Mouse (Mus musculus) limb, embryonic 14.5 days (tissue): ENCODE results near the gene Camk1g. TPM values are rescaled to one million over a fixed set of nuclear protein-coding genes. Genes with fewer than 3 reads are reported as not detected.

Source experiments
- ATAC-seq: fragments of 200-750 bp; cut with Nextera tagmentation; 2 replicates; pipeline ENCODE4 v1.8.0; 2017; ENCODE audit warnings: low read depth, moderate number of reproducible peaks, moderate TSS enrichment; ENCODE audit not compliant: low FRiP score
- DNase-seq: peaks from one replicate; pipeline ENCODE4 v3.0.0-alpha.2; 2015; ENCODE audit warnings: low spot score
- H3K27ac ChIP-seq: fragments of 300-500 bp; sonication (generic); replicated peaks from 2 replicates; pipeline ENCODE4 v1.5.1; 2014; ENCODE audit warnings: low read depth, mild to moderate bottlenecking, low read length, moderate library complexity, mixed read lengths
- H3K27me3 ChIP-seq: fragments of 300-500 bp; sonication (generic); 2 replicates; pipeline ENCODE4 v1.6.1; 2014; ENCODE audit warnings: low read length, mixed read lengths; ENCODE audit not compliant: control insufficient read depth, insufficient read depth
- H3K36me3 ChIP-seq: fragments of 300-500 bp; sonication (generic); 2 replicates; pipeline ENCODE4 v1.6.1; 2014; ENCODE audit warnings: mild to moderate bottlenecking, low read length, moderate library complexity, mixed read lengths; ENCODE audit not compliant: control insufficient read depth, insufficient read depth
- H3K4me1 ChIP-seq: fragments of 300-500 bp; sonication (generic); 2 replicates; pipeline ENCODE4 v1.6.1; 2014; ENCODE audit warnings: antibody characterized with exemption, low read length, mixed read lengths; ENCODE audit not compliant: control insufficient read depth, insufficient read depth
- H3K4me2 ChIP-seq: fragments of 300-500 bp; sonication (generic); replicated peaks from 2 replicates; pipeline ENCODE4 v1.6.1; 2014; ENCODE audit warnings: low read depth, mild to moderate bottlenecking, low read length, moderate library complexity; ENCODE audit not compliant: severe bottlenecking
- H3K4me3 ChIP-seq: fragments of 300-500 bp; sonication (generic); replicated peaks from 2 replicates; pipeline ENCODE4 v1.5.1; 2014; ENCODE audit warnings: low read length
- H3K9ac ChIP-seq: fragments of 300-500 bp; sonication (generic); 2 replicates; pipeline ENCODE4 v1.6.1; 2014; ENCODE audit warnings: mild to moderate bottlenecking, low read depth, low read length, moderate library complexity; ENCODE audit not compliant: severe bottlenecking
- H3K9me3 ChIP-seq: fragments of 300-500 bp; sonication (generic); 2 replicates; pipeline ENCODE4 v1.6.1; 2016; ENCODE audit warnings: low read length; ENCODE audit not compliant: control insufficient read depth
- POLR2A ChIP-seq: fragments of 200-500 bp; IDR thresholded peaks from 2 replicates; pipeline ENCODE4 v1.8.0; 2012; ENCODE audit warnings: inconsistent platforms, mild to moderate bottlenecking, moderate library complexity, borderline replicate concordance; ENCODE audit not compliant: insufficient read depth, insufficient read length; ENCODE audit errors: extremely low read depth
- WGBS: fragments of 180-500 bp; shearing (Covaris S2); extraction: QIAGEN DNeasy Blood & Tissue Kit; methylation state at CpG from one replicate; pipeline ENCODE4 v1.1.7; 2014; 5-methylcytosine and 5-hydroxymethylcytosine counted together
- polyA plus RNA-seq, 2 experiments: library from polyadenylated mRNA; depleted of rRNA in 1 of 2; stranded (reverse) in 1 of 2; unstranded in 1 of 2; fragments of >200 nt; fragmentation: Nextera tagmentation in 1 of 2; extraction: Ambion mirVana in 1 of 2; gene quantifications; 2 replicates each; pipeline versions ENCODE4 v1.2.1 to v1.2.3; 2012 to 2014

Gene Camk1g
- polyA plus RNA-seq, 2 experiments = 9.1 to 9.8 TPM

DNA sequence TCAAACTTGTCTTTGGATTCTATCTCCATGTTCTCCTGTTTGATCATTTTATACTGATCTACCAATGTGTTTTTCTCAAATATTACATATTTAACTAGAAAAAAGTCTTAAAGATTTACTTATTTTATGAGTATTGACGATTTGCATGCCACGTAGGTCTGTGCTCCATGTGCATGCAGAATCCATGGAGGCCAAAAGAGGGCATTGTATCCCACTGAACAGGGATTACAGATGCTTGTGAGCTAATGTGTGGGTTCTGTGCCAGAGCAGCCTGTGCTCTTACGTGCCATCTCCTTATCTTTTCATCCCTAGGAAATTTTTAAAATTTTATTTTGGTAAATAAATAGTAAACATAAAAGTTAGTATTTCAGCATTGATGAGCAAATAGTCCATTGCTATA lies 22.2 kb upstream of the Camk1g start:
- WGBS = 86% methylated on average over 3 of the region's 3 CpGs
- ATAC-seq (no peak), DNase-seq (no peak)
- no peaks in the 10 kb centered on the region for H3K4me1 ChIP-seq
- no peak overlapping the region for H3K4me2 ChIP-seq
- TF ChIP-seq POLR2A = no peak
- no peaks in the 10 kb centered on the region for H3K27me3 ChIP-seq
- no peak overlapping the region for H3K4me3 ChIP-seq
- no peak overlapping the region for H3K27ac ChIP-seq
- H3K36me3 ChIP-seq = no peaks in the 10 kb centered on the region
- H3K9ac ChIP-seq = no peak overlapping the region
- no peaks in the 10 kb centered on the region for H3K9me3 ChIP-seq

DNA sequence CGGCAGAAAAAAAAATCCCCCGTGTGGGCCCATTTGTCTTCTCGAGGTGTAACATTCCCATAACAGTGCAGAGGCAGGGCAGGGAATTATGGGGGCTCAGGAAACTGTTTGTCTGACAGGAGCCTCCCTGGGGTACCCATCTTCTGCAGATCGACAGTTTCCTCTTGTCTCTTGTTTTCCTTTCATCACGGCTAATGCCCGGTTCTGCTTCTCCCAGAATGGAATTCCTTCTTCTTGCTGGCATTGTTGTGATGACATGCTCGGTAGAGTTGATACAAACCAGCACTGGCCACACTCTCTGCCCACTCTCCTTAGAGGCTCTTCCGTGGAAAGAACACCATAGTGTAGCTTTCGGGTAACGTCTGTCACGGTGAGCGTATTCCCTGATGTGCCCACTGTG lies 19.9 kb upstream of the Camk1g start:
- H3K4me1 ChIP-seq = peaks cover 7% of the 10 kb centered on the region; the same call in 1 of the 2 replicates
- H3K4me2 ChIP-seq = no peak overlapping the region
- ATAC-seq (no peak), DNase-seq (no peak)
- H3K9ac ChIP-seq = no peak overlapping the region
- no peak for TF ChIP-seq POLR2A
- H3K9me3 ChIP-seq = no peaks in the 10 kb centered on the region
- no peak overlapping the region for H3K4me3 ChIP-seq
- 63% methylated on average over 12 of the region's 12 CpGs for WGBS
- H3K36me3 ChIP-seq = no peaks in the 10 kb centered on the region
- H3K27ac ChIP-seq = no peak overlapping the region
- no peaks in the 10 kb centered on the region for H3K27me3 ChIP-seq

GRCm38 (mm10) chr1:193389505-193389904 lies 19.4 kb upstream of the Camk1g start:
- no peak for TF ChIP-seq POLR2A
- Histone ChIP-seq H3K4me2 (no peak overlapping the region), H3K4me3 (no peak overlapping the region), H3K36me3 (no peaks in the 10 kb centered on the region), H3K27ac (no peak overlapping the region), H3K4me1 (peaks cover 7% of the 10 kb centered on the region; the same call in 1 of the 2 replicates), H3K9ac (no peak overlapping the region), H3K9me3 (no peaks in the 10 kb centered on the region), H3K27me3 (no peaks in the 10 kb centered on the region)
- ATAC-seq (no peak), DNase-seq (no peak)
- 9% methylated on average over 3 of the region's 3 CpGs for WGBS

GRCm38 (mm10) chr1:193387241-193387640 lies 17.1 kb upstream of the Camk1g start:
- Histone ChIP-seq H3K27me3 (no peaks in the 10 kb centered on the region), H3K4me2 (no peak overlapping the region), H3K4me1 (peaks cover 8% of the 10 kb centered on the region), H3K36me3 (no peaks in the 10 kb centered on the region), H3K9me3 (no peaks in the 10 kb centered on the region), H3K27ac (no peak overlapping the region), H3K4me3 (no peak overlapping the region), H3K9ac (no peak overlapping the region)
- WGBS = 42% methylated on average over 2 of the region's 2 CpGs
- DNase-seq (no peak), ATAC-seq (no peak)
- TF ChIP-seq POLR2A = no peak

GRCm38 (mm10) chr1:193386136-193386535 lies 16.0 kb upstream of the Camk1g start:
- Histone ChIP-seq H3K4me1 (peaks cover 17% of the 10 kb centered on the region), H3K4me2 (no peak overlapping the region), H3K27me3 (no peaks in the 10 kb centered on the region), H3K36me3 (no peaks in the 10 kb centered on the region), H3K27ac (no peak overlapping the region), H3K9me3 (no peaks in the 10 kb centered on the region), H3K9ac (no peak overlapping the region), H3K4me3 (no peak overlapping the region)
- peak; percentile 92 for DNase-seq
- WGBS = 1% methylated on average over 5 of the region's 5 CpGs
- no peak for ATAC-seq
- no peak for TF ChIP-seq POLR2A

DNA sequence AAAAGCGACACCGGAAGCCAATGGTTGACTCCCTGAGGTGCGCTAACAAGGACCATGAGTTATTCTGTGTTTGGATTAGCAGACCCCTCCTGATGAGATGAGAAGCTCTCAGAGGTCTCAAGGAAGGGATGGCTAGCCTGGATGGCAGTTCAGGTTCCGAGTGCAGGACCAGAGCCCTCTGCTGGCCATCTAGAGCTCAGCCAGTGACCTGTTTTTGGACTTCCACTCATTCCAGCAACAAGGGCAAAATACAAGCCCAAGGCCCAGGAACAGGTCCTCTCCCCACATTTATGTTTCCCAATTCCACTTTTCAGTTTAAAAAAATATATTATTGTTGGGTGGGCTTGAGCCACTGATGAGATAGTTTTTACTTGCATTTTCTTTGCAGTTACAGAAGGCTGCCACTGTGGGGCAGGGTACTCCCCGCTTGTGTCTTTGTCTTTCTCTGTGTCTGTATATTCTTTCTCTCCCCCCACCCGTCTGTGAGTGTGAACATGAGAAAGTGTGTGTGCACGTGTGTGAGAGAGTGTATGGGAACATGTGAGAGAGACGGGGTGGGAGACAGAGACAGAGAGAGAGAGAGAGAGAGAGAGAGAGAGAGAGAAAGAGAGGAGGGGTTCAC lies 12.9 kb upstream of the Camk1g start:
- peak; percentile 69 for ATAC-seq
- no peaks in the 10 kb centered on the region for H3K9me3 ChIP-seq
- H3K27ac ChIP-seq = peak overlapping the region; percentile 77; the same call in 1 of the 2 replicates
- H3K9ac ChIP-seq = 0 out of 2 replicates have a peak overlapping the region, but pooled peaks have one; percentile 8
- peak; percentile 77 for DNase-seq
- 3% methylated on average over 8 of the region's 8 CpGs for WGBS
- H3K4me1 ChIP-seq = peaks cover 17% of the 10 kb centered on the region
- TF ChIP-seq POLR2A = no peak
- H3K4me2 ChIP-seq = peak overlapping the region; percentile 53
- H3K4me3 ChIP-seq = peak overlapping the region; percentile 33
- no peaks in the 10 kb centered on the region for H3K27me3 ChIP-seq
- H3K36me3 ChIP-seq = no peaks in the 10 kb centered on the region
